In the genomic region with DNA sequence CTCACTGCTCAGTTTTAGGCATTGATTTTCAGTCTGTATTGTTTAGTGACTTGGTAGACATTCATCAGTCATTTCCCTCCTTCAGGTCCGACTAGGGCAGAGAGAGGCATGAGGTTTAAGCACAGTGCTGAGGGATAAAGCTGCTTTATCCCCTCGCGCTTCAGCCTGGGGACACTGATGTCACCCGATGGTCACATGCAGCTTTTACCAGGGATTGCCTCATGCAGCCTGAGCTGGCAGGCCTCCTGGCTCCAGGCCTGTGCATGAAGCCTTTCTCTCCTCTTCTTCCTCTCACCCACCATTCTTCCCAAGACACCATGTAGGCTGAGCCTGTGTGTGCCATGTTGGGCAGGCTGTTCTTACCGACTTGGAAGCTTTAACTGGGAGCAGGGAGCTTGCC, we compare ENCODE assay signal across 18 mouse cellular contexts.
DNase-seq lines count a peak whose midpoint lies in the region; ATAC-seq and TF ChIP-seq lines count a peak whose summit lies in the region.
"Had no signal": no experiment of that assay in that cellular context is flagged by ENCODE, and none has a peak within 500 bp of the region (broad histone marks: within the 10 kb centered on the region; RNA-seq: fewer than 3 reads in every experiment).

No protein-coding gene starts in this region.

- no peaks in the 10 kb centered on the region for H3K36me3 ChIP-seq in hindbrain, embryonic 13.5 days
- H3K36me3 ChIP-seq in hindbrain, embryonic 11.5 days (ENCODE audit: control insufficient read depth, insufficient read depth, low read length), result no peaks in the 10 kb centered on the region
- peaks cover 0 to 3% of the 10 kb centered on the region in 2 experiments; a peak in 1 of 4 replicates for H3K36me3 ChIP-seq in MEL (ENCODE audit: control insufficient read depth in 1 of 2, insufficient read depth in 2 of 2, low read length in 2 of 2)
- no peaks in the 10 kb centered on the region for H3K36me3 ChIP-seq in midbrain, embryonic 15.5 days (replicated peaks)
- H3K36me3 ChIP-seq: embryonic facial prominence, embryonic 13.5 days; forebrain, embryonic 12.5 days; heart, embryonic 13.5 days; lung, embryonic 15.5 days; stomach, embryonic 15.5 days had no signal

- H3K79me2 ChIP-seq in MEL (ENCODE audit: control insufficient read depth, insufficient read depth, low read length, poor library complexity), result peaks cover 4% of the 10 kb centered on the region; the same call in 1 of the 2 replicates

- H3K4me2 ChIP-seq in hindbrain, embryonic 13.5 days, result no peak overlapping the region
- no peak overlapping the region for H3K4me2 ChIP-seq in hindbrain, embryonic 11.5 days (replicated peaks; ENCODE audit: low read depth, low read length)
- H3K4me2 ChIP-seq in midbrain, embryonic 15.5 days, result no peak overlapping the region
- H3K4me2 ChIP-seq: embryonic facial prominence, embryonic 13.5 days; forebrain, embryonic 12.5 days; heart, embryonic 13.5 days; lung, embryonic 15.5 days; stomach, embryonic 15.5 days had no signal

- TF ChIP-seq RAD21 in MEL (IDR thresholded peaks at IDR 0.05; ENCODE audit: low read depth, low read length), result no peak

- 0 out of 2 replicates have a peak, but pooled peaks have one; percentile 18 for ATAC-seq in hindbrain, embryonic 13.5 days (ENCODE audit: low FRiP score)
- ATAC-seq in hindbrain, embryonic 11.5 days (ENCODE audit: low FRiP score), result no peak
- ATAC-seq in midbrain, embryonic 15.5 days (replicated peaks), result 0 out of 2 replicates have a peak, but pooled peaks have one; percentile 15
- ATAC-seq: inflammation-experienced regulatory T-cells, adult 6 months had no signal

- no peaks in the 10 kb centered on the region for H3K9me3 ChIP-seq in hindbrain, embryonic 13.5 days
- H3K9me3 ChIP-seq in hindbrain, embryonic 11.5 days (ENCODE audit: control insufficient read depth, low read length), result no peaks in the 10 kb centered on the region
- H3K9me3 ChIP-seq in MEL (replicated peaks; ENCODE audit: insufficient read depth, low read length), result no peaks in the 10 kb centered on the region
- H3K9me3 ChIP-seq in midbrain, embryonic 15.5 days, result no peaks in the 10 kb centered on the region
- H3K9me3 ChIP-seq: embryonic facial prominence, embryonic 13.5 days; forebrain, embryonic 12.5 days; heart, embryonic 13.5 days; limb, embryonic 10.5 days; lung, embryonic 15.5 days; stomach, embryonic 15.5 days had no signal

- TF ChIP-seq POLR2A in MEL (IDR thresholded peaks at IDR 0.05; ENCODE audit: control insufficient read depth in 1 of 2, insufficient read depth in 1 of 2, low read depth in 1 of 2, low read length in 2 of 2, poor library complexity in 1 of 2), result no peak

- peaks cover 71% of the 10 kb centered on the region for H3K4me1 ChIP-seq in hindbrain, embryonic 13.5 days (replicated peaks)
- H3K4me1 ChIP-seq in hindbrain, embryonic 11.5 days (replicated peaks; ENCODE audit: control insufficient read depth, insufficient read depth, low read length), result no peaks in the 10 kb centered on the region; the same call in 1 of the 2 replicates
- peaks cover 0 to 7% of the 10 kb centered on the region in 2 experiments; a peak in 2 of 4 replicates for H3K4me1 ChIP-seq in MEL (ENCODE audit: control insufficient read depth in 1 of 2, insufficient read depth in 2 of 2, low read length in 2 of 2)
- H3K4me1 ChIP-seq in midbrain, embryonic 15.5 days, result peaks cover 50% of the 10 kb centered on the region

- no peak for TF ChIP-seq EP300 in MEL (IDR thresholded peaks at IDR 0.05; ENCODE audit: low read depth in 1 of 2, low read length in 2 of 2)

- DNase-seq in hindbrain, embryonic 11.5 days (ENCODE audit: low spot score), result no peak
- no peak for DNase-seq in MEL (ENCODE audit: low read depth, low spot score)
- peak; percentile 61 to 66 for DNase-seq in adrenal gland, postnatal 36 days
- no peak for DNase-seq in natural killer cell, adult 2 months (ENCODE audit: low spot score in 2 of 2)
- no peak for DNase-seq in right cerebral cortex, postnatal 25 days
- DNase-seq: cerebellum, postnatal 14 days; right cerebral cortex, postnatal 4 days; thymus, postnatal 36 days had no signal

- TF ChIP-seq CTCF in MEL (IDR thresholded peaks at IDR 0.05 in 2 of 3, conservative IDR thresholded peaks at IDR 0.05 in 1 of 3; ENCODE audit: control insufficient read depth in 1 of 3, insufficient read depth in 1 of 3, low read depth in 2 of 3, low read length in 3 of 3, poor library complexity in 1 of 3, severe bottlenecking in 1 of 3), result no peak

- H3K4me3 ChIP-seq in hindbrain, embryonic 13.5 days, result no peak overlapping the region
- H3K4me3 ChIP-seq in hindbrain, embryonic 11.5 days (ENCODE audit: low read depth, low read length), result no peak overlapping the region
- no peak overlapping the region for H3K4me3 ChIP-seq in MEL (ENCODE audit: control insufficient read depth in 1 of 2, insufficient read depth in 1 of 2, low read depth in 2 of 2, low read length in 2 of 2)
- H3K4me3 ChIP-seq in midbrain, embryonic 15.5 days, result no peak overlapping the region
- H3K4me3 ChIP-seq: embryonic facial prominence, embryonic 13.5 days; forebrain, embryonic 12.5 days; heart, embryonic 13.5 days; limb, embryonic 10.5 days; lung, embryonic 15.5 days; stomach, embryonic 15.5 days had no signal

- H3K27ac ChIP-seq in hindbrain, embryonic 13.5 days, result 0 out of 2 replicates have a peak overlapping the region, but pooled peaks have one; percentile 23
- H3K27ac ChIP-seq in hindbrain, embryonic 11.5 days (ENCODE audit: low read depth, low read length), result no peak overlapping the region
- no peak overlapping the region for H3K27ac ChIP-seq in MEL (ENCODE audit: control insufficient read depth, low read depth, low read length)
- H3K27ac ChIP-seq in midbrain, embryonic 15.5 days, result no peak overlapping the region
- H3K27ac ChIP-seq: embryonic facial prominence, embryonic 13.5 days; forebrain, embryonic 12.5 days; heart, embryonic 13.5 days; limb, embryonic 10.5 days; lung, embryonic 15.5 days; stomach, embryonic 15.5 days had no signal

- no peaks in the 10 kb centered on the region for H3K27me3 ChIP-seq in hindbrain, embryonic 13.5 days
- no peaks in the 10 kb centered on the region for H3K27me3 ChIP-seq in hindbrain, embryonic 11.5 days (ENCODE audit: control insufficient read depth, insufficient read depth, low read length)
- H3K27me3 ChIP-seq in MEL (ENCODE audit: control insufficient read depth in 1 of 2, insufficient read depth in 2 of 2, low read length in 2 of 2), result no peaks in the 10 kb centered on the region
- no peaks in the 10 kb centered on the region for H3K27me3 ChIP-seq in midbrain, embryonic 15.5 days (replicated peaks)
- H3K27me3 ChIP-seq: CH12.LX; embryonic facial prominence, embryonic 13.5 days; forebrain, embryonic 12.5 days; heart, embryonic 13.5 days; lung, embryonic 15.5 days; stomach, embryonic 15.5 days had no signal

- WGBS in hindbrain, embryonic 13.5 days, result 65% methylated on average over 5 of the region's 5 CpGs
- 66% methylated on average over 5 of the region's 5 CpGs for WGBS in hindbrain, embryonic 11.5 days
- 45% methylated on average over 5 of the region's 5 CpGs for WGBS in midbrain, embryonic 15.5 days

- no peak overlapping the region; the same call in 1 of the 2 replicates for H3K9ac ChIP-seq in hindbrain, embryonic 13.5 days
- no peak overlapping the region for H3K9ac ChIP-seq in hindbrain, embryonic 11.5 days (ENCODE audit: low read depth, low read length)
- H3K9ac ChIP-seq in MEL (ENCODE audit: control insufficient read depth, low read depth, low read length, poor library complexity, severe bottlenecking), result no peak overlapping the region
- H3K9ac ChIP-seq in midbrain, embryonic 15.5 days, result no peak overlapping the region
- H3K9ac ChIP-seq: embryonic facial prominence, embryonic 13.5 days; forebrain, embryonic 12.5 days; heart, embryonic 13.5 days; lung, embryonic 15.5 days; stomach, embryonic 15.5 days had no signal

TF ChIP-seq in MEL, 35 proteins besides CTCF, POLR2A, EP300 and RAD21:
- TF ChIP-seq SIN3A (IDR thresholded peaks at IDR 0.05; ENCODE audit: low read length), result no peak
- TF ChIP-seq USF1 (IDR thresholded peaks at IDR 0.05; ENCODE audit: low read depth, low read length), result peak; percentile 58; the same call in 1 of the 2 replicates

Comparison
In these comparisons a context has a peak if more than half of its experiments do, and no peak if none do; other contexts are left out.
1. DNase-seq: peak in adrenal gland, postnatal 36 days (2 of 2); none in hindbrain, embryonic 11.5 days (single experiment), MEL (single experiment), natural killer cell, adult 2 months (0 of 2) and right cerebral cortex, postnatal 25 days (single experiment).